Mouse (Mus musculus) left cerebral cortex, adult 2 months (tissue): ENCODE data around the gene Tmtc1. TPM values are rescaled to one million over a fixed set of nuclear protein-coding genes. Genes with fewer than 3 reads are reported as not detected.

Source experiments
- DNase-seq, 2 experiments: peaks; one replicate each; pipeline ENCODE4 v3.0.0; 2021 to 2022; ENCODE audit warnings: low spot score in 2 of 2, mixed read lengths in 1 of 2; ENCODE audit errors: extremely low spot score in 1 of 2
- H3K27ac ChIP-seq: fragments of 200-600 bp; 2 replicates; pipeline ENCODE4 v1.8.1; 2022
- H3K4me3 ChIP-seq: fragments of 200-600 bp; 2 replicates; pipeline ENCODE4 v1.8.1; 2022
- CTCF ChIP-seq: fragments of 200-600 bp; IDR thresholded peaks from 2 replicates; pipeline ENCODE4 v1.8.1; 2022; ENCODE audit warnings: antibody characterized with exemption, mild to moderate bottlenecking, moderate library complexity
- intact Hi-C: fragments of 180-260 bp; cut with DNase I; formaldehyde crosslinking; loops from one replicate; pipeline ENCODE4 v1.15.1; 2025
- total RNA-seq, 2 experiments: library from RNA; stranded (reverse); gene quantifications; 2 replicates each; pipeline ENCODE4 v1.2.3; 2021

Tmtc1 gene
- total RNA-seq, 2 experiments from 2014 or later = 58.7 to 60.1 TPM

- H3K27ac ChIP-seq = no peak overlapping the region
- DNase-seq = no peak
- intact Hi-C loops = loop anchor here (5.0 kb wide), 2 partner anchors 38 to 48 kb away; no protein-coding TSS in a partner anchor
- no peak for TF ChIP-seq CTCF
- H3K4me3 ChIP-seq = no peak overlapping the region
Measured at GRCm38 (mm10) chr6:148454740-148455139, 10.6 kb upstream of the Tmtc1 start.

- intact Hi-C loops = no loop called here
- H3K27ac ChIP-seq = no peak overlapping the region
- DNase-seq = no peak
- TF ChIP-seq CTCF = peak; percentile 13
- H3K4me3 ChIP-seq = no peak overlapping the region
Measured at GRCm38 (mm10) chr6:148448151-148448550, 4.0 kb upstream of the Tmtc1 start.

GRCm38 (mm10) chr6:148446113-148446512, 1.9 kb upstream of the Tmtc1 start:
- no peak overlapping the region for H3K4me3 ChIP-seq
- no peak overlapping the region for H3K27ac ChIP-seq
- no peak for DNase-seq
- intact Hi-C loops = no loop called here
- no peak for TF ChIP-seq CTCF

GRCm38 (mm10) chr6:148444796-148445195, 607 bp upstream of the Tmtc1 start:
- no peak for DNase-seq
- intact Hi-C loops = loop anchor here (1.0 to 5.0 kb wide), 5 partner anchors 99 to 308 kb away; no protein-coding TSS in a partner anchor
- Histone ChIP-seq H3K27ac (peak overlapping the region; percentile 89), H3K4me3 (peak overlapping the region; percentile 85)
- TF ChIP-seq CTCF = no peak

- intact Hi-C loops = loop anchor here (1.0 to 5.0 kb wide), 6 partner anchors 111 to 309 kb away; partner anchors contain the start of gene Ergic2
- peak overlapping the region; percentile 89 for H3K27ac ChIP-seq
- TF ChIP-seq CTCF = no peak
- DNase-seq = peak in 1 of 2 experiments; percentile 48
- peak overlapping the region; percentile 85 for H3K4me3 ChIP-seq
Measured at GRCm38 (mm10) chr6:148443291-148443725, 881 bp downstream of the Tmtc1 start.

- intact Hi-C loops = loop anchor here (1.0 to 5.0 kb wide), 6 partner anchors 112 to 310 kb away; partner anchors contain the start of gene Ergic2
- no peak for TF ChIP-seq CTCF
- peak; percentile 27 to 51 for DNase-seq
- Histone ChIP-seq H3K27ac (peak overlapping the region; percentile 89), H3K4me3 (peak overlapping the region; percentile 85)
Measured at GRCm38 (mm10) chr6:148442671-148443290, 1.4 kb downstream of the Tmtc1 start.

- Histone ChIP-seq H3K27ac (peak overlapping the region; percentile 89), H3K4me3 (peak overlapping the region; percentile 85)
- DNase-seq = no peak
- intact Hi-C loops = loop anchor here (2.0 to 5.0 kb wide), 5 partner anchors 113 to 310 kb away; no protein-coding TSS in a partner anchor
- TF ChIP-seq CTCF = no peak
Measured at GRCm38 (mm10) chr6:148441871-148442270, 2.3 kb downstream of the Tmtc1 start.

GRCm38 (mm10) chr6:148439101-148439500, 5.1 kb downstream of the Tmtc1 start:
- Histone ChIP-seq H3K27ac (no peak overlapping the region), H3K4me3 (no peak overlapping the region)
- no peak for DNase-seq
- no peak for TF ChIP-seq CTCF
- intact Hi-C loops = no loop called here

- intact Hi-C loops = no loop called here
- TF ChIP-seq CTCF = no peak
Measured at GRCm38 (mm10) chr6:148437565-148437964, 6.6 kb downstream of the Tmtc1 start.

GRCm38 (mm10) chr6:148436441-148437001, 7.7 kb downstream of the Tmtc1 start:
- intact Hi-C loops = no loop called here
- no peak for TF ChIP-seq CTCF
- Histone ChIP-seq H3K4me3 (no peak overlapping the region), H3K27ac (no peak overlapping the region)
- no peak for DNase-seq

More at GRCm38 (mm10) chr6:148437565-148437964, 6.6 kb downstream of the Tmtc1 start:
- H3K27ac ChIP-seq = no peak overlapping the region
- H3K4me3 ChIP-seq = no peak overlapping the region
- DNase-seq = no peak

GRCm38 (mm10) chr6:148421577-148421976, 22.6 kb downstream of the Tmtc1 start:
- Histone ChIP-seq H3K27ac (no peak overlapping the region; the same call in 1 of the 2 replicates), H3K4me3 (no peak overlapping the region)
- intact Hi-C loops = no loop called here
- no peak for DNase-seq
- TF ChIP-seq CTCF = no peak

GRCm38 (mm10) chr6:148420387-148420786, 23.8 kb downstream of the Tmtc1 start:
- DNase-seq = no peak
- Histone ChIP-seq H3K27ac (no peak overlapping the region), H3K4me3 (no peak overlapping the region)
- intact Hi-C loops = no loop called here
- no peak for TF ChIP-seq CTCF
